Mouse (Mus musculus) kidney, embryonic 14.5 days (tissue): ENCODE results near the gene Cacna1d. TPM values are rescaled to one million over a fixed set of nuclear protein-coding genes. Genes with fewer than 3 reads are reported as not detected.
A peak's percentile ranks its signal among the peaks of the same experiment; 100 is the strongest.

Experiments
- ATAC-seq: fragments of 200-750 bp; cut with Nextera tagmentation; 2 replicates; pipeline ENCODE4 v1.8.0; 2017; ENCODE audit warnings: moderate number of reproducible peaks, mild to moderate bottlenecking, moderate TSS enrichment, moderate library complexity; ENCODE audit not compliant: low FRiP score, low TSS enrichment
- H3K27ac ChIP-seq: fragments of 300-500 bp; sonication (generic); 2 replicates; pipeline ENCODE4 v1.5.1; 2014; ENCODE audit warnings: low read depth, mild to moderate bottlenecking, low read length, moderate library complexity, mixed read lengths
- H3K27me3 ChIP-seq: fragments of 300-500 bp; sonication (generic); 2 replicates; pipeline ENCODE4 v1.6.1; 2014; ENCODE audit warnings: mild to moderate bottlenecking, low read length; ENCODE audit not compliant: control insufficient read depth, insufficient read depth
- H3K36me3 ChIP-seq: fragments of 300-500 bp; sonication (generic); 2 replicates; pipeline ENCODE4 v1.6.1; 2014; ENCODE audit warnings: low read length, mixed read lengths; ENCODE audit not compliant: control insufficient read depth, insufficient read depth
- H3K4me1 ChIP-seq: fragments of 300-500 bp; sonication (generic); 2 replicates; pipeline ENCODE4 v1.6.1; 2014; ENCODE audit warnings: low read length, mixed read lengths; ENCODE audit not compliant: control insufficient read depth, insufficient read depth
- H3K4me2 ChIP-seq: fragments of 300-500 bp; sonication (generic); replicated peaks from 2 replicates; pipeline ENCODE4 v1.6.1; 2014; ENCODE audit warnings: low read depth, mild to moderate bottlenecking, low read length
- H3K4me3 ChIP-seq: fragments of 300-500 bp; sonication (generic); 2 replicates; pipeline ENCODE4 v1.5.1; 2014; ENCODE audit warnings: mild to moderate bottlenecking, low read length
- H3K9ac ChIP-seq: fragments of 300-500 bp; sonication (generic); 2 replicates; pipeline ENCODE4 v1.6.1; 2014; ENCODE audit warnings: low read depth, mild to moderate bottlenecking, low read length, moderate library complexity
- H3K9me3 ChIP-seq: fragments of 300-500 bp; sonication (generic); 2 replicates; pipeline ENCODE4 v1.6.1; 2016; ENCODE audit warnings: low read length; ENCODE audit not compliant: control insufficient read depth
- WGBS: fragments of 180-500 bp; shearing (Covaris S2); extraction: QIAGEN DNeasy Blood & Tissue Kit; methylation state at CpG from one replicate; pipeline ENCODE4 v1.1.7; 2014; 5-methylcytosine and 5-hydroxymethylcytosine counted together
- polyA plus RNA-seq: library from polyadenylated mRNA; unstranded; fragments of >200 nt; fragmentation: Nextera tagmentation; extraction: Ambion mirVana; gene quantifications from 2 replicates; pipeline ENCODE4 v1.2.1, GENCODE M21; 2014

Cacna1d gene
- polyA plus RNA-seq, 1 experiment from 2014 or later, result 5.1 TPM

GRCm38 (mm10) chr14:30354127-30354463, 137.2 kb downstream of the Cacna1d start:
- Histone ChIP-seq H3K27ac (no peak overlapping the region), H3K27me3 (peaks cover 9% of the 10 kb centered on the region; the same call in 1 of the 2 replicates), H3K9me3 (no peaks in the 10 kb centered on the region), H3K4me1 (peaks cover 7% of the 10 kb centered on the region; the same call in 1 of the 2 replicates), H3K36me3 (no peaks in the 10 kb centered on the region), H3K9ac (peak overlapping the region; percentile 75; the same call in 1 of the 2 replicates), H3K4me3 (peak overlapping the region; percentile 61), H3K4me2 (peak overlapping the region; percentile 64)
- ATAC-seq, result no peak
- WGBS, result 2% methylated on average over 8 of the region's 8 CpGs

GRCm38 (mm10) chr14:30353291-30354126, 137.7 kb downstream of the Cacna1d start:
- peaks cover 7% of the 10 kb centered on the region; the same call in 1 of the 2 replicates for H3K4me1 ChIP-seq
- H3K4me3 ChIP-seq, result peak overlapping the region; percentile 61
- H3K27ac ChIP-seq, result no peak overlapping the region
- H3K4me2 ChIP-seq, result peak overlapping the region; percentile 64
- H3K27me3 ChIP-seq, result peaks cover 9% of the 10 kb centered on the region; the same call in 1 of the 2 replicates
- no peaks in the 10 kb centered on the region for H3K9me3 ChIP-seq
- WGBS, result 1% methylated on average over 55 of the region's 114 CpGs
- ATAC-seq, result peak; percentile 77
- peak overlapping the region; percentile 75 for H3K9ac ChIP-seq
- no peaks in the 10 kb centered on the region for H3K36me3 ChIP-seq

- no peak for ATAC-seq
- peaks cover 7% of the 10 kb centered on the region; the same call in 1 of the 2 replicates for H3K4me1 ChIP-seq
- H3K4me3 ChIP-seq, result peak overlapping the region; percentile 61
- H3K4me2 ChIP-seq, result peak overlapping the region; percentile 64
- H3K9ac ChIP-seq, result peak overlapping the region; percentile 75; the same call in 1 of the 2 replicates
- WGBS, result under 1% methylated on average over 10 of the region's 10 CpGs
- no peak overlapping the region for H3K27ac ChIP-seq
- no peaks in the 10 kb centered on the region for H3K9me3 ChIP-seq
- peaks cover 9% of the 10 kb centered on the region; the same call in 1 of the 2 replicates for H3K27me3 ChIP-seq
- H3K36me3 ChIP-seq, result no peaks in the 10 kb centered on the region
These were observed 138.3 kb downstream of the Cacna1d start for GRCm38 (mm10) chr14:30352951-30353270.

GRCm38 (mm10) chr14:30352061-30352950, 138.9 kb downstream of the Cacna1d start:
- no peaks in the 10 kb centered on the region for H3K36me3 ChIP-seq
- peak overlapping the region; percentile 61 for H3K4me3 ChIP-seq
- peaks cover 7% of the 10 kb centered on the region; the same call in 1 of the 2 replicates for H3K4me1 ChIP-seq
- no peaks in the 10 kb centered on the region for H3K9me3 ChIP-seq
- peaks cover 9% of the 10 kb centered on the region; the same call in 1 of the 2 replicates for H3K27me3 ChIP-seq
- WGBS, result 2% methylated on average over 31 of the region's 31 CpGs
- ATAC-seq, result peak; percentile 43; the same call in 1 of the 2 replicates
- peak overlapping the region; percentile 75; the same call in 1 of the 2 replicates for H3K9ac ChIP-seq
- peak overlapping the region; percentile 64 for H3K4me2 ChIP-seq
- H3K27ac ChIP-seq, result no peak overlapping the region

- 83% methylated on average over 6 of the region's 6 CpGs for WGBS
- H3K4me1 ChIP-seq, result peaks cover 7% of the 10 kb centered on the region; the same call in 1 of the 2 replicates
- H3K4me3 ChIP-seq, result no peak overlapping the region
- no peak overlapping the region for H3K9ac ChIP-seq
- no peaks in the 10 kb centered on the region for H3K36me3 ChIP-seq
- peaks cover 9% of the 10 kb centered on the region; the same call in 1 of the 2 replicates for H3K27me3 ChIP-seq
- no peaks in the 10 kb centered on the region for H3K9me3 ChIP-seq
- no peak overlapping the region for H3K4me2 ChIP-seq
- no peak for ATAC-seq
- H3K27ac ChIP-seq, result no peak overlapping the region
These were observed 141.0 kb downstream of the Cacna1d start for GRCm38 (mm10) chr14:30350285-30350684.

GRCm38 (mm10) chr14:30344948-30345865, 146.0 kb downstream of the Cacna1d start:
- ATAC-seq, result no peak
- H3K9me3 ChIP-seq, result no peaks in the 10 kb centered on the region
- 62% methylated on average over 8 of the region's 8 CpGs for whole genome bisulfite sequencing
- H3K9ac ChIP-seq, result no peak overlapping the region
- H3K4me3 ChIP-seq, result no peak overlapping the region
- H3K4me1 ChIP-seq, result peaks cover 12% of the 10 kb centered on the region
- no peaks in the 10 kb centered on the region for H3K27me3 ChIP-seq
- 0 out of 2 replicates have a peak overlapping the region, but pooled peaks have one; percentile 24 for H3K27ac ChIP-seq
- H3K36me3 ChIP-seq, result no peaks in the 10 kb centered on the region
- H3K4me2 ChIP-seq, result no peak overlapping the region

GRCm38 (mm10) chr14:30343740-30344139, 147.5 kb downstream of the Cacna1d start:
- ATAC-seq, result no peak
- H3K27me3 ChIP-seq, result no peaks in the 10 kb centered on the region
- H3K36me3 ChIP-seq, result no peaks in the 10 kb centered on the region
- peaks cover 12% of the 10 kb centered on the region for H3K4me1 ChIP-seq
- H3K9me3 ChIP-seq, result no peaks in the 10 kb centered on the region
- H3K4me2 ChIP-seq, result no peak overlapping the region
- H3K9ac ChIP-seq, result no peak overlapping the region
- H3K4me3 ChIP-seq, result no peak overlapping the region
- H3K27ac ChIP-seq, result no peak overlapping the region
- 80% methylated on average over 7 of the region's 7 CpGs for WGBS
